Mouse (Mus musculus): Measurements from ENCODE around the gene Aldob.
A peak's percentile ranks its signal among the peaks of the same experiment; 100 is the strongest.
"Not testable (repeated sequence)": the region's sequence is repeated elsewhere in the genome, so short reads cannot be mapped to it uniquely, and the experiment has no call there.

Aldob gene

DNA sequence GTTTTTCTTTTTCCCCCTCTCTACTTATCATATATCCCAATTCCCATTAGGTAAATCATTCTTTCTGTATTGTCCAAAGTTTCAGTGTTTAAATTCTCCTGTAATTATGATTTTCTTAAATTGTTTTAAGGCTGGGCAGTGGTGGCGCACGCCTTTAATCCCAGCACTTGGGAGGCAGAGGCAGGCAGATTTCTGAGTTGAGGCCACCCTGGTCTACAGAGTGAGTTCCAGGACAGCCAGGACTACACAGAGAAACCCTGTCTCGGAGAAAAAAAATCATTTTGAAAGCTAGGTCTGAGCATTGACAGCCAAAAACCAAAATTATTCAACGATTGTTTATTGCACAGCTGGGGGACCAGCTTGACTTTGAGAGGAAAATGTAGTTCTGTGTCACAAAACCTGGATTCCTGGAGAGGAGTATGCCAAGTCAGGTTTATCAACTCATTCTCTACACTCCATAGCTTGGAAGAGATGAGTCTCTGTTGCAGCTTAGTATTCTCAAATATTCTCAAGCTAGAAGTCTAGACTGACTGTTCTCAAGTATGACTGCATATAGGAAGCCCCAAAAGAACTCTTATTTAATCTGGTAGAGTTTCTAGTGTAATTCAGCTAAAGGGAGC, 13.6 kb downstream of the Aldob start:
- DNase-seq (ENCODE audit: low spot score in 2 of 2) = no peak

DNA sequence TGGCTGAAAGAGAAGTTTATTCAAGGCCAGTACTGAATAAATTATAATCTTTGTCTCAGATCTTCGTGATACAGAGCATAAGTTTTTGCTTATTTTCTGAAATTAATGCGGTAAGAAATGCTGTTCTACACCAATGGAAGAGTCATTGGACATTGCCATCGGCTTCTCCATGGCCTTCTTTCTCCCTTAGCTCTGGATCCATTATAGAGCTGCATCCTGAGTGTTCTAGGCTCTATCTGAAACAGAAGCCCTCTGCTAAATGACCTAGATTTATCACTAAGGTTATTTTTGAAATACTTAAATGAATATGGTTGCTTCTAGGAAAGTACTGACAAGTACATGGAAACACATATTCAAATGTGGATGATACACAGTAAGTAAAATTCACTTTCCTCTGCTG, 14.3 kb downstream of the Aldob start:
- DNase-seq (ENCODE audit: low spot score in 2 of 2) = no peak

DNA sequence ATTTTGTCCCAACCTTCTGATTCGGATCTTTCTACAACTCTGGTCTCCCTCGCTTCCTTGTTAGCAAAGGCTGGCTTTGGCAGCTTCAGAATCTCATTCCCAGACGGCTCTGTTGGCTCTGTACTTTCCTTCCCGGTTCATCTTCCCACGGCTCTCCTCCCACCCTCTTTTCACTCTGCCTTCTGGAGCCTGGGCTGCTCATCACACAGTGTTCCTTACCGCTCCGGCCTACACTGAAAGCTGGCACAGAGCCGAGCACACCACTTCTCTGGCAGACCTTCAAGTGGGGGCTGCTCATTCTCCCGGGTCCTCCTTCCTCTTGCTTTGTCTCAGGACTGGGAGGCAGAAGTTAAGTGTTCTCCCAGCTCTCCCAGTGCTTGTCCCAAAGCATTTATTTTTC, 26.8 kb downstream of the Aldob start:
- DNase-seq (ENCODE audit: low spot score in 2 of 2) = no peak

DNA sequence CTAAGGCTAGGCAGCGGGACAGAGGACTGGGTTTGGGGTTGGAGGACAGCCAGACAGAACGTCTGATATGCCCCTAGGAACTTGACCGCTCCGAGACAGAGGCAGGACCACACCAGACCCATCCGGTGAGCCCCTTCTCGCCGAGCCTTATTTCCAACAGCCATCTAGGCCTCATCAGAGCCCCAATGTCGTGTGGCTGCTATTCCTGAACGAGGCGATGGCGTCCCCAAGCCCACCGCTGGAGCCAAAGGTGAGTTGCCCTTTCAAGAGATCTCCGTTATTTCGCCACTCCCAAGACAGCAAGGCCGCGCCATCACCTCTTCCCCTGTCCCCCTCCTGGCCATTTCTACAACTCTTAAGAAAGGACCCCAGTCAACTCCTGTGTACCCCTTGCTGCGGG, 28.0 kb downstream of the Aldob start:
- DNase-seq (ENCODE audit: low spot score in 2 of 2) = no peak

DNA sequence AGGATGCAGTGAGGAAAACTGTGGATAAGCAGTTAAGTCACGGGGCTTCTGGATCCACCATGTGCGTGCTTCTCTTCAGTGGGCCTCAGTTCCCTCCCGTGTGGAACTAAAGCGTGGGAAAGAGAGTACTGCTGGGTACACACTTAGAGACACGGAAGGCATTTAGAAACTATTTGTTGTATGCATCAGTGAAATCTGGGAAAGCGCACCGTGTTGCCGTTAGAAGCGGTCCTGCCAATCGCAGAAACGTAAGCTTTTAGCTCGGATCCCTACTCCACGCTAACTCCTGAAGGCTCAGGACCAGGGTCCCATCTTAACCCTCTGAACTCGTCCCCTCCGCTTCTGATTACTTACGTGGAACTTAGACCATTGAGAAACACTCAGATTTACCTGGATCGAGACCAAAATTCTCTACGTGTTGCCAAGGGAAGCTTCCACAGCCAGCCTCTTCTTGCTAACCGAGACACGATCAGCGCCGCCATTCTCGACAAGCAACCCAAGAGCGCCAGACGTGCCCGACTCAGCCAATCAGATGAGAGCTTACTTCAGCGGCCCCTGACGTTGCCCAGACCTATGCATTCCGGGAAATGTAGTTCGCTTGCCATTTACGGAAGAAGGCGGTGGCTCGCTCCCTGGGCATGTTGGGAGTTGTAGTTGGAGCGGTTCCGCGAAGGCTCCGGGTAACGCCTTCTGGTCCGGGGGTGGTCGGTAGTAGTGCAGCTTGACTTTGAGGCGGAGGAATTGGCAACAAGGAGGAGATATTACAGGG, 28.6 kb downstream of the Aldob start, which contains the start of the genes Mrpl50 and Zfp189:
TSS of gene Mrpl50 (minus strand) at position 522 of the 769 bp plus-strand sequence.
TSS of gene Zfp189 (plus strand) at position 605 of the 769 bp plus-strand sequence.
- DNase-seq (ENCODE audit: low spot score in 2 of 2) = peak; percentile 89 to 93

DNA sequence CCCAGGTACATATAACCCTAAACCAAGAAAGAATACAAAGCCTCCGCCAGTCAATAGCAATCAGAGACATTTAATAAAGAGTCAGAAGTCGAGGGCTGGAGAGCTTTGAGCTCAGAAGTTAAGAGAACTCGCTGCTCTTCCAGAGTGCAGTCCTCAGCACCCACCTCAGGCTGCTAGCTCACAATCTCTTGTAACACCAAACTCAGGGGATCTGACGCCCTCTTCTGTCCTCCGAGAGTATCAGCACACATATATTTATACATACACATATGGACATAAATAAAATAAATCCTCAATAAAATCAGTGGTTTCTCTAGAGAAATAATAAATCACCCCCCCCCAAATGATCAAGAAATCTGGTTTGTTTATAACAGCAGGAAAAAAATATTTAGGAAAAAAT, 29.9 kb downstream of the Aldob start:
- DNase-seq (ENCODE audit: low spot score in 2 of 2) = no peak

DNA sequence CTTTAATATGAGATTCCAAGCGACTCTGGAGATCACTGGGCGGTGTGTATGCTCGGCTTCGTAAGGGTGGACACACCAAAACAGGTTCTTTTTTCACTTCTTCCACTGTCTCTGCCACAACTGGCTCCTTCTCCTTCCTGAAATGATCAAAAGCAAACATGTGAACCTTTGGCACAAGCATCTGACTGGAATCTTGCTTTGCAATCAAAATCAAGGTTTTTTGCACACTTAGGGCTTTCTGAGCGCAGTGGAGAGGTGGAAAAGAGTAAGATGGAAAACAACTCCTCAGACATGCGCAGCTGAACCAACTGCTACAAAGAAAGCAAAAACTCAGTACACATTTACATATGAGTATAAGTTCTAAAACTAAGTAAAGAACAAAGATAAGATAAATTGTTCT, 34.9 kb downstream of the Aldob start:
- DNase-seq (ENCODE audit: low spot score in 2 of 2) = no peak

DNA sequence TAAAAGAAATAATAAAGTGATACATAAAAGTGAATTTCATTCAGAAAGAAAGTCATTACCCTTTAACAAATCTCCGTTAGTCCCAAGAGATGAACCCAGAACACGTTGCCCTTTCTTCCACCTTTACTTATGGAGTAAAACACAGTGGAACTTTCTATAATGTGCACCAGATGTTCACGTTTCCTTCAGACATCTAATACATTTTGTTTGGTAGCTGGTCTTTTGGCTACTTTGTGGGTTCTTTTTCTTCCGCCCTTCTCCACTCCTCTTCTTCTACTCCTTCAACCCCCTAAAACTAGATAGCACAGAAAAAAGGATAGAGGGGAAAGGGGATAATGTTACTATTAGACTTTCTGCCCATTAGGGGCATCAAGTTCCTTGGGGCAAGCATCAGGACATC, 36.7 kb downstream of the Aldob start:
- no peak for DNase-seq (ENCODE audit: low spot score in 2 of 2)

DNA sequence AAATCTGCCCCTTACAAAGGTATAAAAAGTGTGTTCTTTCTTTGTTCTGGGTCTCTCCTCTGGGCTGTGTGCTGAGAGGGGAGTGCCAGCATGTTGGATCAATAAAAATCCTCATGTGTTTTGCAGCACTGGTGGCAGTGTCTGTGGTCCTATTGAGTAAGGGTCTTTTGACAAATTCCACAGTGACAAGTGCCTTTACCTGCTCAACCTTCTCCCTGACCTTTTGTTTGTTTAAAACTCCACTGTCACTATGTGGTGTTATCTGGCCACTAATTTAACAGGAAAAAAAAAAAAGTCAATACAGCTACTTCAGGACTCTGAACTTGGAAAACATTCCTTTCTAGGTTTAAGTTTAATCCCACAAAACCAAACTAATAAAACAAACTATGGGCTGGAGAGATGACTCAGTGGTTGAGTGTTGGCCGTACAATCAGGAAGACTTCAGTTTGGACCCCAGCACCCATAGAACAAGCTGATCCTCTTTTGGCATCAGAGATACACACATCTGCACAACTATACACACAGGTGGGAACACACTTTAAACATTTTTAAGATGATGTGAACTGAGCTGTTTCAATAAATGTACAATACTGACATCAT, 39.0 kb downstream of the Aldob start:
- not testable (repeated sequence) for DNase-seq (ENCODE audit: low spot score in 2 of 2)

DNA sequence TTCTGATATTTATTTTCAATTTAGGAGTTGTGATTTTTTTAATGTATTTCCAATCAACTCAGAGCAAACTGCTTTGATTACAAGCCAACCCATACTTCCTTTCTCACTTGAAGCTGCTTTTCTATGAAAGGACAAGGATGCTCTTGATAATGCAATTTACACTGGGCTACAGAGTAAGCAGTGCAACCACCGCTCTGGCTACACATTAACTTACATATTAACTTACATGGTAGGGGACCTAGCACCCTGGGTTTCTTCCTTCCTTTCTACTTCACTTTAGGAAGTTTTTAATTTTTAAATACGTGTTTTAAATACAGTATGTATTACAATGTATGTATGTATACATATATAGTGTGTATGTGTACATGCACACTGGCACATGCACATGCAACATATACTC, 40.2 kb downstream of the Aldob start:
- no peak for DNase-seq (ENCODE audit: low spot score in 2 of 2)

DNA sequence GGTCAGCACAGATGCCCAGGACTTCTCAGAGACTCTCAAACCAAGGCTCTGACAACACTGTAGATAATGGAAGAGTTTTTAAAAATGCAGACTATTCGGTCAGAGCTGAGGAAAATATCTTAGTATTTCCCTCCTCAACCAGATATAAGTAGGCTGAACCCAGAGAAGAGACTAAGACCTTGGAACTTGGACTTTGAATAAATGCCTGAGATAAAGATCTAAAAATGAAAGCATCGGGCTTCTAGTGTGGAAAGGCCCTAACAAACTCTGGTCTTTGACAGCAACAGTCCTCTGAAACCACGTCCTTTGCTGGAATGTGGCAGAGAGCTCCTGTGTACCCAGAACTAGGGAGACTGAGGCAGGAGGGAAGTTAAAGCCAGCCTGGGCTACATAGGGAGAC, 43.0 kb downstream of the Aldob start, which contains the start of gene Baat:
TSS of gene Baat (minus strand) at position 172 of the 400 bp plus-strand sequence.
- DNase-seq (ENCODE audit: low spot score in 2 of 2) = no peak

DNA sequence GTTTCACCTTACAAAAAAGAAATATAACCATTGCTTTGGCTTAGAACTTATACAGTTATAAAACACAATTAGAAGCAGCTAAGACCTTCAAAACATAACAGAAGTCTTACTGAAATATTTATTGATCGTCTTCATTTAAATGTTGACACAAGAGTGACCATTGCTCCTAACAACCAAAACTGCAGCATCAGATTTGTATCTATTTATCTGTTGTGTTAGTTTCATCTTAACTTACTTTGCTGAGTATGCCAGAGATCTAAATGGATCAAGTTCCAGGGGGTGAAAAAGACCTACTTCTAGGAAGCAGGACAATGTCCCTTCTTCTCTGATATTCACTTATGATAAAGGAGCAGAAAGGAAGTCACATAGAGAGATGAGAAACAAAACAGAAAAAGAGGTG, 45.8 kb downstream of the Aldob start:
- no peak for DNase-seq (ENCODE audit: low spot score in 2 of 2)

Data from urinary bladder, postnatal 36 days (tissue).